Mouse (Mus musculus): ENCODE results near the gene Ttll8. TPM values are rescaled to one million over a fixed set of nuclear protein-coding genes. Genes with fewer than 3 reads are reported as not detected.

The Ttll8 gene
- polyA plus RNA-seq, 1 experiment from 2014 or later, result 0.17 TPM

GRCm38 (mm10) chr15:88864270-88865030 lies 89.8 kb downstream of the Ttll8 start:
- Histone ChIP-seq H3K27me3 (replicated peaks; ENCODE audit: control insufficient read depth, insufficient read depth, low read length) (no peaks in the 10 kb centered on the region), H3K27ac (replicated peaks; ENCODE audit: low read depth, low read length) (peak overlapping the region; percentile 53), H3K4me1 (ENCODE audit: control insufficient read depth, insufficient read depth, low read length) (peaks cover 9% of the 10 kb centered on the region), H3K9me3 (ENCODE audit: control insufficient read depth, low read length) (no peaks in the 10 kb centered on the region), H3K9ac (ENCODE audit: low read depth, low read length) (peak overlapping the region; percentile 89), H3K36me3 (ENCODE audit: control insufficient read depth, insufficient read depth, low read length) (peaks cover 25% of the 10 kb centered on the region), H3K4me2 (ENCODE audit: low read depth, low read length) (peak overlapping the region; percentile 95), H3K4me3 (ENCODE audit: low read depth, low read length) (peak overlapping the region; percentile 91)
- no peak; the same call in 1 of the 2 replicates for ATAC-seq (ENCODE audit: low read depth)
- 16% methylated on average over 21 of the region's 22 CpGs for WGBS
- no peak for DNase-seq (ENCODE audit: low spot score)

GRCm38 (mm10) chr15:88863695-88864231 lies 90.5 kb downstream of the Ttll8 start:
- Histone ChIP-seq H3K9me3 (ENCODE audit: control insufficient read depth, low read length) (no peaks in the 10 kb centered on the region), H3K27ac (replicated peaks; ENCODE audit: low read depth, low read length) (peak overlapping the region; percentile 96), H3K9ac (ENCODE audit: low read depth, low read length) (peak overlapping the region; percentile 89), H3K4me3 (ENCODE audit: low read depth, low read length) (peak overlapping the region; percentile 91), H3K4me1 (ENCODE audit: control insufficient read depth, insufficient read depth, low read length) (peaks cover 9% of the 10 kb centered on the region), H3K27me3 (replicated peaks; ENCODE audit: control insufficient read depth, insufficient read depth, low read length) (no peaks in the 10 kb centered on the region), H3K4me2 (ENCODE audit: low read depth, low read length) (peak overlapping the region; percentile 95), H3K36me3 (ENCODE audit: control insufficient read depth, insufficient read depth, low read length) (peaks cover 25% of the 10 kb centered on the region)
- ATAC-seq (ENCODE audit: low read depth) (peak; percentile 90), DNase-seq (ENCODE audit: low spot score) (peak; percentile 99)
- WGBS, result under 1% methylated on average over 14 of the region's 39 CpGs

- Histone ChIP-seq H3K9ac (ENCODE audit: low read depth, low read length) (peak overlapping the region; percentile 89), H3K36me3 (ENCODE audit: control insufficient read depth, insufficient read depth, low read length) (peaks cover 25% of the 10 kb centered on the region), H3K4me1 (ENCODE audit: control insufficient read depth, insufficient read depth, low read length) (peaks cover 9% of the 10 kb centered on the region), H3K4me2 (ENCODE audit: low read depth, low read length) (peak overlapping the region; percentile 95), H3K27ac (replicated peaks; ENCODE audit: low read depth, low read length) (peak overlapping the region; percentile 96), H3K9me3 (ENCODE audit: control insufficient read depth, low read length) (no peaks in the 10 kb centered on the region), H3K4me3 (ENCODE audit: low read depth, low read length) (peak overlapping the region; percentile 91), H3K27me3 (replicated peaks; ENCODE audit: control insufficient read depth, insufficient read depth, low read length) (no peaks in the 10 kb centered on the region)
- WGBS, result 1% methylated on average over 43 of the region's 98 CpGs
- peak; percentile 57 for DNase-seq (ENCODE audit: low spot score)
- peak; percentile 0; the same call in 1 of the 2 replicates for ATAC-seq (ENCODE audit: low read depth)
Measured at GRCm38 (mm10) chr15:88862881-88863694, 91.1 kb downstream of the Ttll8 start.

GRCm38 (mm10) chr15:88861772-88862622 lies 92.2 kb downstream of the Ttll8 start, which contains the start of gene Pim3:
Pim3 (plus strand) TSS chr15:88862186.
- no peaks in the 10 kb centered on the region for H3K27me3 ChIP-seq (replicated peaks; ENCODE audit: control insufficient read depth, insufficient read depth, low read length)
- peak within 1 kb of the TSS; percentile 91 for H3K4me3 ChIP-seq (ENCODE audit: low read depth, low read length)
- peak within 1 kb of the TSS; percentile 96 for H3K27ac ChIP-seq (replicated peaks; ENCODE audit: low read depth, low read length)
- H3K9me3 ChIP-seq (ENCODE audit: control insufficient read depth, low read length), result no peaks in the 10 kb centered on the region
- H3K36me3 ChIP-seq (ENCODE audit: control insufficient read depth, insufficient read depth, low read length), result peaks cover 23% of the 10 kb centered on the region
- DNase-seq (ENCODE audit: low spot score), result peak; percentile 99
- H3K4me2 ChIP-seq (ENCODE audit: low read depth, low read length), result peak within 1 kb of the TSS; percentile 95
- peak within 1 kb of the TSS; percentile 89 for H3K9ac ChIP-seq (ENCODE audit: low read depth, low read length)
- peak; percentile 88 for ATAC-seq (ENCODE audit: low read depth)
- WGBS, result under 1% methylated on average over 40 of the region's 107 CpGs
- H3K4me1 ChIP-seq (ENCODE audit: control insufficient read depth, insufficient read depth, low read length), result peaks cover 9% of the 10 kb centered on the region

- no peaks in the 10 kb centered on the region for H3K27me3 ChIP-seq (replicated peaks; ENCODE audit: control insufficient read depth, insufficient read depth, low read length)
- no peak for DNase-seq (ENCODE audit: low spot score)
- peaks cover 14% of the 10 kb centered on the region for H3K36me3 ChIP-seq (ENCODE audit: control insufficient read depth, insufficient read depth, low read length)
- peaks cover 9% of the 10 kb centered on the region for H3K4me1 ChIP-seq (ENCODE audit: control insufficient read depth, insufficient read depth, low read length)
- no peaks in the 10 kb centered on the region for H3K9me3 ChIP-seq (ENCODE audit: control insufficient read depth, low read length)
- 95% methylated on average over 3 of the region's 3 CpGs for WGBS
- no peak overlapping the region for H3K9ac ChIP-seq (ENCODE audit: low read depth, low read length)
- no peak overlapping the region for H3K4me2 ChIP-seq (ENCODE audit: low read depth, low read length)
- no peak overlapping the region for H3K27ac ChIP-seq (replicated peaks; ENCODE audit: low read depth, low read length)
- ATAC-seq (ENCODE audit: low read depth), result no peak
- H3K4me3 ChIP-seq (ENCODE audit: low read depth, low read length), result no peak overlapping the region
Measured at GRCm38 (mm10) chr15:88860781-88861180, 93.4 kb downstream of the Ttll8 start.

GRCm38 (mm10) chr15:88859206-88859970 lies 94.8 kb downstream of the Ttll8 start:
- H3K27me3 ChIP-seq (replicated peaks; ENCODE audit: control insufficient read depth, insufficient read depth, low read length), result no peaks in the 10 kb centered on the region
- ATAC-seq (ENCODE audit: low read depth) (no peak), DNase-seq (ENCODE audit: low spot score) (no peak)
- H3K4me3 ChIP-seq (ENCODE audit: low read depth, low read length), result no peak overlapping the region
- H3K4me1 ChIP-seq (ENCODE audit: control insufficient read depth, insufficient read depth, low read length), result peaks cover 16% of the 10 kb centered on the region
- peaks cover 3% of the 10 kb centered on the region for H3K36me3 ChIP-seq (ENCODE audit: control insufficient read depth, insufficient read depth, low read length)
- no peaks in the 10 kb centered on the region for H3K9me3 ChIP-seq (ENCODE audit: control insufficient read depth, low read length)
- no peak overlapping the region for H3K4me2 ChIP-seq (ENCODE audit: low read depth, low read length)
- WGBS, result 66% methylated on average over 8 of the region's 8 CpGs
- no peak overlapping the region for H3K27ac ChIP-seq (replicated peaks; ENCODE audit: low read depth, low read length)
- no peak overlapping the region for H3K9ac ChIP-seq (ENCODE audit: low read depth, low read length)

GRCm38 (mm10) chr15:88858707-88859106 lies 95.5 kb downstream of the Ttll8 start:
- Histone ChIP-seq H3K27ac (replicated peaks; ENCODE audit: low read depth, low read length) (no peak overlapping the region), H3K36me3 (ENCODE audit: control insufficient read depth, insufficient read depth, low read length) (no peaks in the 10 kb centered on the region), H3K4me2 (ENCODE audit: low read depth, low read length) (no peak overlapping the region), H3K27me3 (replicated peaks; ENCODE audit: control insufficient read depth, insufficient read depth, low read length) (no peaks in the 10 kb centered on the region), H3K9ac (ENCODE audit: low read depth, low read length) (no peak overlapping the region), H3K4me1 (ENCODE audit: control insufficient read depth, insufficient read depth, low read length) (peaks cover 15% of the 10 kb centered on the region), H3K9me3 (ENCODE audit: control insufficient read depth, low read length) (no peaks in the 10 kb centered on the region), H3K4me3 (ENCODE audit: low read depth, low read length) (no peak overlapping the region)
- WGBS, result 64% methylated on average over 2 of the region's 2 CpGs
- DNase-seq (ENCODE audit: low spot score) (no peak), ATAC-seq (ENCODE audit: low read depth) (no peak)

Measured in embryonic facial prominence, embryonic 14.5 days (tissue).